12 mouse cellular contexts compared by ENCODE assay signal in genomic region chr9:38413502-38413901, GRCm38 (mm10). TPM values are rescaled to one million over a fixed set of nuclear protein-coding genes. Genes with fewer than 3 reads are reported as not detected.
"Had no signal": no experiment of that assay in that cellular context is flagged by ENCODE, and none has a peak within 500 bp of the region (broad histone marks: within the 10 kb centered on the region; RNA-seq: fewer than 3 reads in every experiment).

No protein-coding gene starts in this region.

RNA-seq across cellular contexts. Expression of gene Olfr147, which starts 12.0 kb away (rescaled TPM):
- polyA plus RNA-seq: kidney, embryonic 14.5 days; limb, embryonic 14.5 days; liver, embryonic 12.5 days; liver, embryonic 16.5 days; lung, embryonic 15.5 days; macrophage; midbrain, embryonic 12.5 days; midbrain, embryonic 16.5 days; neural tube, embryonic 15.5 days; stomach, postnatal 0 days; thymus, adult 2 months; urinary bladder, adult 2 months had no signal

RNA-seq across cellular contexts. Expression of gene Olfr901, which starts 15.8 kb away (rescaled TPM):
- polyA plus RNA-seq: kidney, embryonic 14.5 days; limb, embryonic 14.5 days; liver, embryonic 12.5 days; liver, embryonic 16.5 days; lung, embryonic 15.5 days; macrophage; midbrain, embryonic 12.5 days; midbrain, embryonic 16.5 days; neural tube, embryonic 15.5 days; stomach, postnatal 0 days; thymus, adult 2 months; urinary bladder, adult 2 months had no signal

RNA-seq across cellular contexts. Expression of gene Olfr902, which starts 34.0 kb away (rescaled TPM):
- polyA plus RNA-seq: kidney, embryonic 14.5 days; limb, embryonic 14.5 days; liver, embryonic 12.5 days; liver, embryonic 16.5 days; lung, embryonic 15.5 days; macrophage; midbrain, embryonic 12.5 days; midbrain, embryonic 16.5 days; neural tube, embryonic 15.5 days; stomach, postnatal 0 days; thymus, adult 2 months; urinary bladder, adult 2 months had no signal

RNA-seq across cellular contexts. Expression of gene Olfr251, which starts 36.6 kb away (rescaled TPM):
- polyA plus RNA-seq: kidney, embryonic 14.5 days; limb, embryonic 14.5 days; liver, embryonic 12.5 days; liver, embryonic 16.5 days; lung, embryonic 15.5 days; macrophage; midbrain, embryonic 12.5 days; midbrain, embryonic 16.5 days; neural tube, embryonic 15.5 days; stomach, postnatal 0 days; thymus, adult 2 months; urinary bladder, adult 2 months had no signal

RNA-seq across cellular contexts. Expression of gene Olfr250, which starts 46.8 kb away (rescaled TPM):
- polyA plus RNA-seq: kidney, embryonic 14.5 days; limb, embryonic 14.5 days; liver, embryonic 12.5 days; liver, embryonic 16.5 days; lung, embryonic 15.5 days; macrophage; midbrain, embryonic 12.5 days; midbrain, embryonic 16.5 days; neural tube, embryonic 15.5 days; stomach, postnatal 0 days; thymus, adult 2 months; urinary bladder, adult 2 months had no signal
